Mouse (Mus musculus) kidney, embryonic 16.5 days (tissue): ENCODE results near the gene Slit1. TPM values are rescaled to one million over a fixed set of nuclear protein-coding genes. Genes with fewer than 3 reads are reported as not detected.
A peak's percentile ranks its signal among the peaks of the same experiment; 100 is the strongest.

Experiments used
- ATAC-seq: fragments of 200-750 bp; cut with Nextera tagmentation; 2 replicates; pipeline ENCODE4 v1.8.0; 2017; ENCODE audit warnings: moderate TSS enrichment; ENCODE audit not compliant: low FRiP score, low TSS enrichment
- H3K27ac ChIP-seq: fragments of 300-500 bp; sonication (generic); 2 replicates; pipeline ENCODE4 v1.5.1; 2014; ENCODE audit warnings: low read length
- H3K27me3 ChIP-seq: fragments of 300-500 bp; sonication (generic); 2 replicates; pipeline ENCODE4 v1.6.1; 2014; ENCODE audit warnings: low read length, control low read depth, mixed read lengths; ENCODE audit not compliant: insufficient read depth
- H3K36me3 ChIP-seq: fragments of 300-500 bp; sonication (generic); 2 replicates; pipeline ENCODE4 v1.6.1; 2014; ENCODE audit warnings: low read length, control low read depth, mixed read lengths; ENCODE audit not compliant: insufficient read depth
- H3K4me1 ChIP-seq: fragments of 300-500 bp; sonication (generic); 2 replicates; pipeline ENCODE4 v1.6.1; 2014; ENCODE audit warnings: low read length, control low read depth, mixed read lengths; ENCODE audit not compliant: insufficient read depth
- H3K4me2 ChIP-seq: fragments of 300-500 bp; sonication (generic); replicated peaks from 2 replicates; pipeline ENCODE4 v1.6.1; 2014; ENCODE audit warnings: low read depth, low read length
- H3K4me3 ChIP-seq: fragments of 300-500 bp; sonication (generic); 2 replicates; pipeline ENCODE4 v1.5.1; 2014; ENCODE audit warnings: mild to moderate bottlenecking, low read length
- H3K9ac ChIP-seq: fragments of 300-500 bp; sonication (generic); replicated peaks from 2 replicates; pipeline ENCODE4 v1.6.1; 2014; ENCODE audit warnings: low read length
- H3K9me3 ChIP-seq: fragments of 300-500 bp; sonication (generic); 2 replicates; pipeline ENCODE4 v1.6.1; 2016; ENCODE audit warnings: low read length, control low read depth
- WGBS: fragments of 180-500 bp; shearing (Covaris S2); extraction: QIAGEN DNeasy Blood & Tissue Kit; methylation state at CpG from one replicate; pipeline ENCODE4 v1.1.7; 2014; 5-methylcytosine and 5-hydroxymethylcytosine counted together
- polyA plus RNA-seq: library from polyadenylated mRNA; unstranded; fragments of >200 nt; fragmentation: Nextera tagmentation; extraction: Ambion mirVana; gene quantifications from 2 replicates; pipeline ENCODE4 v1.2.1, GENCODE M21; 2015

Gene Slit1
- polyA plus RNA-seq, 1 experiment from 2014 or later = 6.4 TPM

- Histone ChIP-seq H3K4me1 (peaks cover 31% of the 10 kb centered on the region), H3K27me3 (peaks cover 10% of the 10 kb centered on the region; the same call in 1 of the 2 replicates), H3K4me2 (no peak overlapping the region), H3K9me3 (no peaks in the 10 kb centered on the region), H3K27ac (no peak overlapping the region), H3K4me3 (no peak overlapping the region), H3K9ac (no peak overlapping the region), H3K36me3 (no peaks in the 10 kb centered on the region)
- WGBS = 47% methylated on average over 4 of the region's 4 CpGs
- no peak for ATAC-seq
Measured at GRCm38 (mm10) chr19:41665941-41666340, 77.5 kb downstream of the Slit1 start.

DNA sequence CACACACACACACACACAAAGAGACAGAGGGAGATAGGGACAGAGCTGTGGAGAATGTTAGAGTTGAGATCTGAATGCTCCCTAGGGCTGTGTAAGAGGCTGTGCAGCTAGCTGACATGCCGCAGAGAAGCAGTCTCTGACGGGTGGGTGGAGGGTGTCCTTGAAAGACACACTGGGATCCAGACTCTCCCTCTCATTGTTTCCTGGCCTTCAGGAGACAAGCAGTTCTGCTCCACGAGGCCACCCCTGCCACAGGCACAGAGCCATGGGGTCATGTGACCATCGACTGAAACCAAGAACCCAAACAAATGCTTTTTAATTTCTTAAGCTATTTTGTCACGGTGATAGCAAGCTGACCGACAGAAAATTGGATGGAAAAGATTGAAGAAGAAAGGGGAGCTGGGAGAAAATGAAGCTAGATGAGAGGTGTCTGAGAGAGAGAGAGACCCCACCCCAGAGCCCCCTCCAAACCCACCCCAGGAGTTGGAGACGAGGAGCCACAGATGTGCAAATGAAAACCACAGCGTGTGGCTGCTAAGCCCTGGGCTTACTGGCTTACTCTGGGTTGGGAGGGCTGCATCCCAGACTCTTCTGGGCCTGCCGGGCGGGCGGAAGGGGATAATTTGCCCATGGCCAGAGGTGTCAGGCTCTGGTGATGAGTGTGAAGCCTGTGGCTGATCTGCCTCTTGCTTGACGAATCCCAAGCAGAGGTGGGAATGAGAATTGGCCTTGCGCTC, 79.8 kb downstream of the Slit1 start:
- no peaks in the 10 kb centered on the region for H3K9me3 ChIP-seq
- H3K36me3 ChIP-seq = no peaks in the 10 kb centered on the region
- no peak overlapping the region for H3K4me2 ChIP-seq
- H3K27ac ChIP-seq = no peak overlapping the region
- peaks cover 10% of the 10 kb centered on the region; the same call in 1 of the 2 replicates for H3K27me3 ChIP-seq
- no peak for ATAC-seq
- H3K4me3 ChIP-seq = no peak overlapping the region
- peaks cover 13% of the 10 kb centered on the region for H3K4me1 ChIP-seq
- H3K9ac ChIP-seq = no peak overlapping the region
- WGBS = 35% methylated on average over 13 of the region's 13 CpGs

DNA sequence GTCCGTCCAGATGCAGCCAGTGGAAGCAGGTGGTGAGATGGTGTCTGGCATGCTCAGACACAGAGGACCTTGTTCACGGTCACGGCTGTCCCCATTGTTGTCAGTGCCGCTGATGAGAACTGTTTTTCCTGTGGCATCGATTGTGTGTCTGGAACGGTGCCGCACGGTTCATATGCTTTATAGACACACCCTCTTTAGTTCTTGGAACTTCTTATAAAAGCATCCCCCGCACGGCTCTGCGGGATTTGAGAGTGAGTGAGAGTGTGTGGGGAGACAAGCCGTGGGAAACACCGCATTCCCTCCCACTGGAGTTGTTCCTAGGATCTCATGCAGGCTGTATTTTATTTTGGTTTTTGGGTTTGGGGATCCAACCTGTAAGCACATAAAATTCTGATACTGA, 82.0 kb downstream of the Slit1 start:
- ATAC-seq = no peak
- H3K9ac ChIP-seq = no peak overlapping the region
- H3K4me1 ChIP-seq = peaks cover 8% of the 10 kb centered on the region; the same call in 1 of the 2 replicates
- H3K27ac ChIP-seq = no peak overlapping the region
- WGBS = 82% methylated on average over 13 of the region's 13 CpGs
- peaks cover 14% of the 10 kb centered on the region; the same call in 1 of the 2 replicates for H3K27me3 ChIP-seq
- no peak overlapping the region for H3K4me2 ChIP-seq
- no peaks in the 10 kb centered on the region for H3K36me3 ChIP-seq
- H3K4me3 ChIP-seq = no peak overlapping the region
- no peaks in the 10 kb centered on the region for H3K9me3 ChIP-seq

- no peak overlapping the region for H3K27ac ChIP-seq
- no peak for ATAC-seq
- H3K4me2 ChIP-seq = no peak overlapping the region
- no peak overlapping the region for H3K4me3 ChIP-seq
- H3K4me1 ChIP-seq = peaks cover 7% of the 10 kb centered on the region; the same call in 1 of the 2 replicates
- H3K9me3 ChIP-seq = no peaks in the 10 kb centered on the region
- no peaks in the 10 kb centered on the region for H3K36me3 ChIP-seq
- H3K27me3 ChIP-seq = peaks cover 17% of the 10 kb centered on the region; the same call in 1 of the 2 replicates
- 18% methylated on average over 4 of the region's 4 CpGs for WGBS
- no peak overlapping the region for H3K9ac ChIP-seq
Measured at GRCm38 (mm10) chr19:41660999-41661374, 82.5 kb downstream of the Slit1 start.

DNA sequence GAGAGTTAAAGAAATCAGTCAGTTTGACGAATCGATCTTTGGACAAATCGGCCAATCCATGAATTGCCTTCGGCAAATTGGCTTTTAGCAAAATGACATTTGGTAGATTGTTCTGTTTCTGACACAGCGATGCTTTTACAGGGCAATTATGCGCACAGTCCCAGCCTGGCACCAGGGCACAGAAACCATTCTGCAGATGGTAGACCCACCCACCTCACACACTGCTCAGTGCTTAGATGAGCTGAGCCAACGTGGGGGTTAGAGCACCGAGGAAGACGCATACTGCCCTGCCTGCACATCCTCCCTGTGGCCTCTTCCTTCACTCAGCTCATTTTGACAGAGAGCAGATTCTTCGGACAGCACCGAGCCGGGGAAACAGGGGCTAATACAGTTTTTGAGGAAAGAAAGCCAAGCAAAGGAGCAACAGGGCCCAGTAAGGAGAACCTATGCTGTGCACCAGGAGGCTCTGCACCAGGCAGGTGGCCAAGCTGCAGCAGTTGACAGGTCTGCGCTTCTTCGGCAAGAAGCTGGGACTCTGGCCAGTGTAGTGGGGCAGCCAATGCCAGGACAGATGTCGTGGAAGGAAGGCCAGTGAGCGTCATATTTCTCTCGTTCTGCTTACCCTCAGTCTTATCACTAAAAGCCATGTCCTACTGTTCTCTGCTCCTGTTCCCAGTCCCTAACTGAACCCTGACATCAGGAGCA, 83.0 kb downstream of the Slit1 start:
- Histone ChIP-seq H3K9ac (no peak overlapping the region), H3K27me3 (peaks cover 17% of the 10 kb centered on the region; the same call in 1 of the 2 replicates), H3K4me2 (no peak overlapping the region)

GRCm38 (mm10) chr19:41657446-41657845, 86.0 kb downstream of the Slit1 start:
- H3K27me3 ChIP-seq = 0 out of 2 replicates have a peak, but pooled peaks cover 8% of the 10 kb centered on the region
- H3K9me3 ChIP-seq = no peaks in the 10 kb centered on the region
- no peak overlapping the region for H3K9ac ChIP-seq
- no peaks in the 10 kb centered on the region for H3K4me1 ChIP-seq
- H3K36me3 ChIP-seq = no peaks in the 10 kb centered on the region
- no peak overlapping the region for H3K27ac ChIP-seq
- ATAC-seq = no peak
- no peak overlapping the region for H3K4me3 ChIP-seq
- no peak overlapping the region for H3K4me2 ChIP-seq
- 30% methylated on average over 9 of the region's 9 CpGs for WGBS

More for the DNA sequence above, 83.0 kb downstream of the Slit1 start:
- Histone ChIP-seq H3K4me3 (no peak overlapping the region), H3K27ac (no peak overlapping the region), H3K36me3 (no peaks in the 10 kb centered on the region), H3K9me3 (no peaks in the 10 kb centered on the region), H3K4me1 (peaks cover 2% of the 10 kb centered on the region; the same call in 1 of the 2 replicates)
- 74% methylated on average over 17 of the region's 17 CpGs for WGBS
- ATAC-seq = no peak

DNA sequence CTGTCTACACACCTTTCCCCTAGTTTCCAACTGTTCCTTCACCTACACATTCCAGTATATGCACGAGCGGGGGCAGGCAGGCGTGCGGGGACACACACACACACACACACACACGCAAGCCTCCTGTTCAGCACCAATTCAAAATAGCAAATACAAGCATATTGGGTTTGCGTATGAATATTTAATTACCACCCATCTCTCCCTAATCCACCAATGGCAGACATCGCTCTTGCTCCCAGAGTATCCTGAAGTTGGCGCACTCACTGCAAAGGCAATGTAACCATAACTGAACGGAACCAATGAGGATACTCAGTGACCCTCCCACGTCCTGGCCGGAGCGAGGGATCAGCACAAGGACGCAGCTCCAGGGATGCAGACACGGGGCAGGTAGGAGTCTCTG, 86.8 kb downstream of the Slit1 start:
- Histone ChIP-seq H3K9ac (no peak overlapping the region), H3K9me3 (no peaks in the 10 kb centered on the region), H3K36me3 (no peaks in the 10 kb centered on the region), H3K27me3 (0 out of 2 replicates have a peak, but pooled peaks cover 8% of the 10 kb centered on the region), H3K4me1 (no peaks in the 10 kb centered on the region), H3K27ac (no peak overlapping the region), H3K4me2 (no peak overlapping the region), H3K4me3 (no peak overlapping the region)
- WGBS = 75% methylated on average over 14 of the region's 14 CpGs
- ATAC-seq = no peak

- no peak overlapping the region for H3K4me2 ChIP-seq
- 0 out of 2 replicates have a peak, but pooled peaks cover 8% of the 10 kb centered on the region for H3K27me3 ChIP-seq
Measured at GRCm38 (mm10) chr19:41655970-41656369, 87.5 kb downstream of the Slit1 start.

DNA sequence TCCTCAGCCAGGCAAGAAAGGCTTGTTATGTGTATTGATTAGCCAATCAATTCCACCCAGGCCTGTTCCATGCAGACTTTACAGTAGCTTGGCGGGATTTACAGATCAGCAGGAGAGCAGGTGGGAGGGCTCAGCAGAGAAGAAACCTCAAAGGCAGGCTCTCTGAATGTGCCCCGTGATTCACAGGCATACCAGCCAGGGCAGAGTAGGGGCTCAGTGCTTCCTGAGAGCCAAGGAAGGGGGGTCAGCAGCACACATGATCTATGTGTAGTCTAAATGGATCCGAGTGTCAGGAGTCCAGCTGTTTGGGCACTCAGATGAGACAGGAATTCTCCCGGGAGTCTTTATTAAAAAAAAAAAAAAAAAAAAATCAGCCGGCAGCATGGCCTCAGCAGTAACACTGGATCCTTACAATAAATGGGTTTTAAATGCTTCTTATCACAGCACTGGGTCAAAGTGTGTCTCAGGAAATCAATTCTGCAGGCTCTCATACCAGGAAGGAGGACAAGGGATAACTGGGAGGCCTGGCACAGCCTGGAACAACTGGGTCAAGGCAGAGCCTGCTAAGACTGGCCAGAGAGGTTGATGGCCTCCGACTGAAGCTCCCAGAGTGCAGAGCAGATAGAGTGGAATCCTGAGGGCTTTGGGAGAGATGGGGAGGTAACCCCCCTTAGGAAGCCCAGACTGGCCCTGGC, 88.2 kb downstream of the Slit1 start:
- no peak for ATAC-seq
- Histone ChIP-seq H3K27ac (no peak overlapping the region), H3K4me2 (no peak overlapping the region), H3K9me3 (no peaks in the 10 kb centered on the region), H3K4me1 (no peaks in the 10 kb centered on the region), H3K27me3 (0 out of 2 replicates have a peak, but pooled peaks cover 8% of the 10 kb centered on the region), H3K4me3 (no peak overlapping the region), H3K36me3 (no peaks in the 10 kb centered on the region), H3K9ac (no peak overlapping the region)
- 17% methylated on average over 6 of the region's 6 CpGs for WGBS

More at GRCm38 (mm10) chr19:41655970-41656369, 87.5 kb downstream of the Slit1 start:
- Histone ChIP-seq H3K9ac (no peak overlapping the region), H3K27ac (no peak overlapping the region), H3K4me1 (no peaks in the 10 kb centered on the region), H3K36me3 (no peaks in the 10 kb centered on the region), H3K4me3 (no peak overlapping the region), H3K9me3 (no peaks in the 10 kb centered on the region)
- peak; percentile 40; the same call in 1 of the 2 replicates for ATAC-seq
- WGBS = 8% methylated on average over 9 of the region's 9 CpGs
